7 mouse cellular contexts compared by ENCODE assay signal in the genomic region with DNA sequence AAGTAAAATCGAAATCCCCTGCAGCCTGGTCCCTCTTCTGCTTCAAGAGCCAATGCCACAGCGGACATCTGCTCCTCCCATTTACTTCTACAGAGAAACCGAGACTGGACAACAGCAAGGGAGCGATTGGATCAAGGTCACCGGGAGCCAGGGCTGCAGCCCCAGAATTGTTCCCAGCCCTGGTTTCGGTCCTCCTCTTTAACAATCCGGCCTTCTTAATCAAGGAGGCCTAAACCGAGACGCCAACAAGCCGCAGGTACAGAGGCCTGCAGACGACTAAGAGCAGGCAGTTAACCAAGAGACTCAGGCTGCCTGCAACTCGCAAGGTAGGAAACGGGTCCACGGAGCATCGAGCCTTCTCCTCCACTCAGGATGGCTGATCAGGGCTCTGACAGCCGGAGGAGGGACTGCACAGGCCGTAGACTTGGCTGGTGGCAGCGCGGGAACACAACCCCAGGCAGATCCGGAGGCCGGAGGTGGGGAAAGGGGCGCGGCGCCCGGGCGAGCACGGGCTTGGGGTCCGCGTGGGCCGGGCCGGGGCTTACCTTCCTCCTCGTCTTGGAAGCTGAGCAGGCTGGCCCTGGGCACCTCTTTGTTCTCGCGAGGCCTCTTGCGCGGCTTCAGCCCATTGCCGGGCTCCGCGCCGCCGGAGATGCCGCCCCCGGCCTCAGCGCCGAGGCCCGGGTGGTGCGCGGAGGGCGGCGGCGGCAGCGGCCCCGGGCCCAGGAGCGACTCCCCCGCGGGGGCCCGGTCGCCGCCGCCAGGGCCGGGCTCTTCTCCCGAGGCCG. TPM values are rescaled to one million over a fixed set of nuclear protein-coding genes. Genes with fewer than 3 reads are reported as not detected.
A peak's percentile ranks its signal among the peaks of the same experiment; 100 is the strongest.
DNase-seq lines count a peak whose midpoint lies in the region; ATAC-seq lines count a peak whose summit lies in the region.

No protein-coding gene starts in this region.

- H3K27ac ChIP-seq in intestine, embryonic 15.5 days, result peak overlapping the region; percentile 96
- H3K27ac ChIP-seq in limb, embryonic 10.5 days, result peak overlapping the region; percentile 98
- peak overlapping the region; percentile 95 for H3K27ac ChIP-seq in midbrain, embryonic 12.5 days (replicated peaks)

- ATAC-seq in intestine, embryonic 15.5 days, result peak; percentile 75
- ATAC-seq in midbrain, embryonic 12.5 days (ENCODE audit: low FRiP score, low read depth), result peak; percentile 73

- peak overlapping the region; percentile 71 for H3K4me2 ChIP-seq in intestine, embryonic 15.5 days (replicated peaks)
- peak overlapping the region; percentile 73 for H3K4me2 ChIP-seq in midbrain, embryonic 12.5 days (replicated peaks)

- WGBS in intestine, embryonic 15.5 days, result under 1% methylated on average over 54 of the region's 63 CpGs
- WGBS in limb, embryonic 10.5 days, result under 1% methylated on average over 63 of the region's 63 CpGs
- WGBS in midbrain, embryonic 12.5 days, result under 1% methylated on average over 43 of the region's 63 CpGs

- DNase-seq in adipocyte (ENCODE audit: low spot score), result peak; percentile 66
- peak; percentile 38 to 66 for DNase-seq in cerebellum, postnatal 4 days (ENCODE audit: low spot score in 2 of 2)
- DNase-seq in gastrocnemius, adult 8-10 months (ENCODE audit: low spot score in 2 of 2), result peak; percentile 15 to 35
- peak; percentile 75 for DNase-seq in limb, embryonic 10.5 days (ENCODE audit: low spot score)
- peak; percentile 36 for DNase-seq in skeletal muscle tissue, adult 2 months (ENCODE audit: low read depth, low spot score)

- no peaks in the 10 kb centered on the region for H3K27me3 ChIP-seq in intestine, embryonic 15.5 days (replicated peaks)
- H3K27me3 ChIP-seq in limb, embryonic 10.5 days (ENCODE audit: low read depth, poor library complexity, severe bottlenecking), result no peaks in the 10 kb centered on the region
- no peaks in the 10 kb centered on the region for H3K27me3 ChIP-seq in midbrain, embryonic 12.5 days

- H3K4me1 ChIP-seq in intestine, embryonic 15.5 days (replicated peaks), result peaks cover 3% of the 10 kb centered on the region
- peaks cover 15% of the 10 kb centered on the region for H3K4me1 ChIP-seq in limb, embryonic 10.5 days
- peaks cover 14% of the 10 kb centered on the region for H3K4me1 ChIP-seq in midbrain, embryonic 12.5 days

- peak overlapping the region; percentile 94 for H3K4me3 ChIP-seq in intestine, embryonic 15.5 days (replicated peaks)
- peak overlapping the region; percentile 82 for H3K4me3 ChIP-seq in limb, embryonic 10.5 days
- H3K4me3 ChIP-seq in midbrain, embryonic 12.5 days, result peak overlapping the region; percentile 98

- no peaks in the 10 kb centered on the region for H3K9me3 ChIP-seq in intestine, embryonic 15.5 days
- H3K9me3 ChIP-seq in limb, embryonic 10.5 days (replicated peaks), result no peaks in the 10 kb centered on the region
- H3K9me3 ChIP-seq in midbrain, embryonic 12.5 days, result no peaks in the 10 kb centered on the region

- H3K9ac ChIP-seq in intestine, embryonic 15.5 days, result peak overlapping the region; percentile 98
- H3K9ac ChIP-seq in midbrain, embryonic 12.5 days (replicated peaks), result peak overlapping the region; percentile 98

- peaks cover 7% of the 10 kb centered on the region; the same call in 1 of the 2 replicates for H3K36me3 ChIP-seq in intestine, embryonic 15.5 days
- H3K36me3 ChIP-seq in limb, embryonic 10.5 days, result peaks cover 31% of the 10 kb centered on the region
- H3K36me3 ChIP-seq in midbrain, embryonic 12.5 days, result peaks cover 22% of the 10 kb centered on the region

RNA-seq across cellular contexts. Expression of gene Paxbp1, which starts 0.7 kb away (rescaled TPM):
- total RNA-seq in gastrocnemius, adult 8-10 months (2022), result 10 to 100 TPM in 1 of 4 experiments, 1 to 10 TPM in 3; 5.0 to 10.3 (median 6.2) TPM
- polyA plus RNA-seq in intestine, embryonic 15.5 days (2015; fragmentation: Nextera tagmentation; extraction: Ambion mirVana), result 45.0 and 45.6 TPM in 2 replicates
- polyA plus RNA-seq in limb, embryonic 10.5 days (2016; fragmentation: Nextera tagmentation; extraction: Ambion mirVana), result 60.0 and 76.1 TPM in 2 replicates
- 114 and 118 TPM in 2 replicates for polyA plus RNA-seq in midbrain, embryonic 12.5 days (2016; fragmentation: Nextera tagmentation; extraction: Ambion mirVana)

RNA-seq across cellular contexts. Expression of gene Synj1, which starts 32.5 kb away (rescaled TPM):
- total RNA-seq in gastrocnemius, adult 8-10 months (2022), result 1 to 10 TPM; 6.8 to 9.8 (median 8.5) TPM
- polyA plus RNA-seq in intestine, embryonic 15.5 days (2015; fragmentation: Nextera tagmentation; extraction: Ambion mirVana), result 11.5 and 14.8 TPM in 2 replicates
- polyA plus RNA-seq in limb, embryonic 10.5 days (2016; fragmentation: Nextera tagmentation; extraction: Ambion mirVana), result 8.7 and 9.6 TPM in 2 replicates
- polyA plus RNA-seq in midbrain, embryonic 12.5 days (2016; fragmentation: Nextera tagmentation; extraction: Ambion mirVana), result 30.4 and 37.8 TPM in 2 replicates

RNA-seq across cellular contexts. Expression of gene 4932438H23Rik, which starts 51.3 kb away (rescaled TPM):
- total RNA-seq in gastrocnemius, adult 8-10 months (2022), result under 1 TPM in 3 of 4 experiments, not detected in 1; 0.19 to 0.39 (median 0.34) TPM
- 0.26 and 0.53 TPM in 2 replicates for polyA plus RNA-seq in intestine, embryonic 15.5 days (2015; fragmentation: Nextera tagmentation; extraction: Ambion mirVana)
- not detected in 2 replicates for polyA plus RNA-seq in limb, embryonic 10.5 days (2016; fragmentation: Nextera tagmentation; extraction: Ambion mirVana)
- 0.10 and 0.28 TPM in 2 replicates for polyA plus RNA-seq in midbrain, embryonic 12.5 days (2016; fragmentation: Nextera tagmentation; extraction: Ambion mirVana)

Comparison
In these comparisons a context has a peak if more than half of its experiments do, and no peak if none do; other contexts are left out.
1. Peak in every context shown above with its lines: DNase-seq, ATAC-seq, H3K4me3 ChIP-seq and H3K27ac ChIP-seq.
2. DNase-seq: peak in every context shown above with its lines; median percentile 75 in limb, embryonic 10.5 days; 66 in adipocyte; 52 in cerebellum, postnatal 4 days; 36 in skeletal muscle tissue, adult 2 months; 25 in gastrocnemius, adult 8-10 months.